Mouse (Mus musculus): Measurements from ENCODE around the gene Dgcr6. TPM values are rescaled to one million over a fixed set of nuclear protein-coding genes. Genes with fewer than 3 reads are reported as not detected.
A peak's percentile ranks its signal among the peaks of the same experiment; 100 is the strongest.

Dgcr6 gene
- polyA plus RNA-seq, 1 experiment from 2014 or later, result 115 TPM

DNA sequence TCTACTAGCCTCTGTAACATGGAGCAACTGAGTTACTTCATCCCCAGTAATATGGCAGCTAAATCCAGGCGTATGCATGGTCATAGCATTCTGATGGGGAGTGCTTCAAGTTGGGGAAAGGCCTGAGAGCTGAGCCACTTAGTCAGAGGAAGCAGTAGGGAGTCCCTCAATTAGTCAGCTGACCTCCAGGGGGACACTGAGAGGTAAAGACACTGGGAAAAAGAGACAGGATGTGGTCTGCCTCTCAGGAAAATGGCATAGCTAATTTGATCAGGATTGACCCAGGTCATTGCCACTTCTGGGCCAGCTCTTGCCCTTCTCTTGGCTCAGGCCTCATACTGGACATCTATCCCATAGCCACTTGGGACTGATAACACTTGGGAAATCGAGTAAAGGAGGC is 25.3 kb upstream of the Dgcr6 start:
- DNase-seq (ENCODE audit: low spot score), result no peak
- TF ChIP-seq CTCF (IDR thresholded peaks at IDR 0.05; ENCODE audit: low read depth), result no peak
- Histone ChIP-seq H3K9ac (ENCODE audit: low read depth, low read length) (no peak overlapping the region), H3K4me1 (replicated peaks; ENCODE audit: insufficient read depth, low read length) (no peaks in the 10 kb centered on the region), H3K4me2 (ENCODE audit: low read length) (no peak overlapping the region), H3K9me3 (replicated peaks; ENCODE audit: low read length) (no peaks in the 10 kb centered on the region), H3K27me3 (ENCODE audit: insufficient read depth, low read length) (no peaks in the 10 kb centered on the region), H3K4me3 (replicated peaks; ENCODE audit: low read depth, low read length) (no peak overlapping the region), H3K36me3 (ENCODE audit: insufficient read depth, low read length) (no peaks in the 10 kb centered on the region), H3K27ac (no peak overlapping the region)
- WGBS, result 61% methylated on average over 2 of the region's 2 CpGs
- no peak for ATAC-seq (replicated peaks; ENCODE audit: low FRiP score, low read depth)

DNA sequence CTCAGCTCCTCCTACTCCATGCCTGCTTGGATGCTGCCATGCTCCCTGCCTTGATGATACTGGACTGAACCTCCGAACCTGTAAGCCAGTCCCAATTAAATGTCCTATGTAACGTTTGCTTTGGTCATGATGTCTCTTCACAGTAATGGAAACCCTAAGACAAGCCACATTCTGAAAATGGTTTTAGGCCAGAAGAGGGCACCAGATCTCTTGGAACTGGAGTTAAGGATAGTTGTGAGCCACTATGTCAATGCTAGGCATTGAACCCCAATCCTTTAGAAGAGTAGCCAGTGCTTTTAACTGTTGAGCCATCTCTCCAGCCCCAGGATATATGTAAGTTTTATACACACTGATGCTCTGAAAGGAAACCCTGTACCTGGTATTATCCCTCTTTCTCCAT is 20.9 kb upstream of the Dgcr6 start:
- Histone ChIP-seq H3K27ac (no peak overlapping the region), H3K9ac (ENCODE audit: low read depth, low read length) (no peak overlapping the region), H3K4me3 (replicated peaks; ENCODE audit: low read depth, low read length) (no peak overlapping the region), H3K9me3 (replicated peaks; ENCODE audit: low read length) (no peaks in the 10 kb centered on the region), H3K36me3 (ENCODE audit: insufficient read depth, low read length) (no peaks in the 10 kb centered on the region), H3K4me1 (replicated peaks; ENCODE audit: insufficient read depth, low read length) (no peaks in the 10 kb centered on the region), H3K27me3 (ENCODE audit: insufficient read depth, low read length) (no peaks in the 10 kb centered on the region), H3K4me2 (ENCODE audit: low read length) (no peak overlapping the region)
- WGBS, result 52% methylated on average over 2 of the region's 2 CpGs
- DNase-seq (ENCODE audit: low spot score), result peak; percentile 40
- ATAC-seq (replicated peaks; ENCODE audit: low FRiP score, low read depth), result no peak
- TF ChIP-seq CTCF (IDR thresholded peaks at IDR 0.05; ENCODE audit: low read depth), result peak; percentile 76

DNA sequence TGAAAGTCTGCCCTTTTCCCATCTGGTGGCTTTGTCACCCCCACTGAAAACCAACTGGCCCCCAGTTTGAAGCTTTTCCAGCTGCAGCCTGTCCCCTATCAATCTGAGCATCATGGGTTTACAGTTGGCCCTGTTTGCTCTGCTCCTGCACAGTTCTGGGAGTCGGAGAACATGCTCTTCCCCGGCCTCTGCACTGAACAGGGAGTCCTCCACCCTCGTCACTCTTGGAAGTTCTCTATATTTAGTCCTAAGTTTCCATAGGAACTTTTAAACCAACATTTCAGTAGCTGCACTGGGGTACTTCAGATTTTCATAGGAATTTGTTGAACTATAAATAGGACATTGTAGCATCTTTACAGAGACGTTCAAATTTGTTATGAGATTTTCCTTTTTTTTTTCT is 19.4 kb upstream of the Dgcr6 start:
- Histone ChIP-seq H3K4me3 (replicated peaks; ENCODE audit: low read depth, low read length) (no peak overlapping the region), H3K4me1 (replicated peaks; ENCODE audit: insufficient read depth, low read length) (no peaks in the 10 kb centered on the region), H3K27ac (no peak overlapping the region), H3K9ac (ENCODE audit: low read depth, low read length) (no peak overlapping the region), H3K4me2 (ENCODE audit: low read length) (no peak overlapping the region), H3K9me3 (replicated peaks; ENCODE audit: low read length) (no peaks in the 10 kb centered on the region), H3K27me3 (ENCODE audit: insufficient read depth, low read length) (no peaks in the 10 kb centered on the region), H3K36me3 (ENCODE audit: insufficient read depth, low read length) (no peaks in the 10 kb centered on the region)
- DNase-seq (ENCODE audit: low spot score) (no peak), ATAC-seq (replicated peaks; ENCODE audit: low FRiP score, low read depth) (no peak)
- 68% methylated on average over 4 of the region's 4 CpGs for WGBS
- no peak for TF ChIP-seq CTCF (IDR thresholded peaks at IDR 0.05; ENCODE audit: low read depth)

DNA sequence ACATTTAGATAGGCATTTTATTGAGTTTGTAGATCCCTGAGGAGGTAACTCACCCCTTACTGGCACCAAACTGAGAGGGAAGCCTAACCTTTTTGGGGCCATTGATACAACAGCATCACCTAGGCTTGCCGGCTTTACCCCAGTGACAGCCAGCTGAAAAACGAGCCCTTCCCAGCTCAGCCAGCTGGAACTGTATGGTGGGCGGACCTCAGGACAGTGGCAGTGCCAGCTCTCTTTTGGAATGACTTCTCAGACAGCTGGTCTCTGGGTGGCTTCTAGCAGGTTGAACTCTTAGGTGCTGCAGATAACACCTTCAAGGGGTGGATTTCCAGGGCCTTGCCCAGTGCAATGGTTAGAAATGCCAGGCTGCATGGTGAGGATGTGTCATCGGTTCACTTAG is 18.4 kb upstream of the Dgcr6 start:
- Histone ChIP-seq H3K36me3 (ENCODE audit: insufficient read depth, low read length) (no peaks in the 10 kb centered on the region), H3K4me3 (replicated peaks; ENCODE audit: low read depth, low read length) (no peak overlapping the region), H3K27ac (no peak overlapping the region), H3K9ac (ENCODE audit: low read depth, low read length) (no peak overlapping the region), H3K4me1 (replicated peaks; ENCODE audit: insufficient read depth, low read length) (no peaks in the 10 kb centered on the region), H3K27me3 (ENCODE audit: insufficient read depth, low read length) (no peaks in the 10 kb centered on the region), H3K9me3 (replicated peaks; ENCODE audit: low read length) (no peaks in the 10 kb centered on the region), H3K4me2 (ENCODE audit: low read length) (no peak overlapping the region)
- WGBS, result 49% methylated on average over 4 of the region's 4 CpGs
- no peak for ATAC-seq (replicated peaks; ENCODE audit: low FRiP score, low read depth)
- no peak for TF ChIP-seq CTCF (IDR thresholded peaks at IDR 0.05; ENCODE audit: low read depth)
- no peak for DNase-seq (ENCODE audit: low spot score)

DNA sequence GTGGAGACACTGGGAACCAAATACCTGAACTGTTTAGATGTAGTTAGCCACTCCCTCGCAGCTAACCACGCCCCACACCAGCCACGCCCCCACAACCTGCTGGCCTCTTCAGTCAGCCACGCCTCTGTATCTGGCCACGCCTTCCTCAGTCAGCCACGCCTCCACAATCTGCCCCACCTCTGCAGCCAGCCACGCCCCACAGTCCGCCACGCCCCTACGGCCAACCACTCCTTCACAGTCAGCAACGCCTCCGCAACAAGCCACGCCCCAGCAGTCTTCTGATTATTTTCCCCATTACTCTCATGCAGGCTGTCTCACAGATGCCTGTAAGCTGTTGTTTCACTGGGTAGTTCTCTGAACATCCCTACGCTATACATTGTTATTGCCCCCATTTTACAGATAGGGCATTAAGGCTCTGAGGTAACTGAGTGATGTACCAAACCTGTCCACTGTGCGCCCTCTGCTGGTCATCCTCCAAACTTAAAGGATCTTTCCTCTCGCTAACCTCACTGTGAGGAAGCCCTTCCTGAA is 16.2 kb upstream of the Dgcr6 start:
- peak; percentile 74 for TF ChIP-seq CTCF (IDR thresholded peaks at IDR 0.05; ENCODE audit: low read depth)
- no peaks in the 10 kb centered on the region for H3K36me3 ChIP-seq (ENCODE audit: insufficient read depth, low read length)
- ATAC-seq (replicated peaks; ENCODE audit: low FRiP score, low read depth) (peak; percentile 79), DNase-seq (ENCODE audit: low spot score) (peak; percentile 67)
- H3K9ac ChIP-seq (ENCODE audit: low read depth, low read length), result no peak overlapping the region
- no peak overlapping the region for H3K4me2 ChIP-seq (ENCODE audit: low read length)
- WGBS, result 16% methylated on average over 16 of the region's 16 CpGs
- H3K27me3 ChIP-seq (ENCODE audit: insufficient read depth, low read length), result no peaks in the 10 kb centered on the region
- H3K9me3 ChIP-seq (replicated peaks; ENCODE audit: low read length), result no peaks in the 10 kb centered on the region
- H3K4me1 ChIP-seq (replicated peaks; ENCODE audit: insufficient read depth, low read length), result no peaks in the 10 kb centered on the region
- no peak overlapping the region for H3K27ac ChIP-seq
- no peak overlapping the region for H3K4me3 ChIP-seq (replicated peaks; ENCODE audit: low read depth, low read length)

DNA sequence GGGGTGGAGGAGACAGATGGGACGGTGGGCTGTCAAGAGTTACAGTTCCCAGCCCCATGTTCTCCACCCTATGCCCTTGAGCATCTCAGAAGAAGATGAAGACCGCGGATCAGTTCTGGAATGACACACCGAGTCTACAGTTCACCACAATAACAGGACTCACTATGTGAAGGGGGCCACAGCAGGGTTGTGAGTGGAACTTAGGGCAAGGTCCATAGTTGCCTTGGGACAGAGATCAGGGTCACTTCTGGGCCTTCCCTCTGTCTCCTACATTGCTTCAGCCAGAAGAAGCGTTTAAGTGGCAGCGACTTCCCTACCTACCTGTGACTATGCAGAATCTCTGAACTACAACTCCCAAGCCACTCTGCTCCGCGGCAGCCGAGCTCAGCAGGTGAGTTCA is 15.6 kb upstream of the Dgcr6 start:
- H3K4me1 ChIP-seq (replicated peaks; ENCODE audit: insufficient read depth, low read length), result no peaks in the 10 kb centered on the region
- no peaks in the 10 kb centered on the region for H3K36me3 ChIP-seq (ENCODE audit: insufficient read depth, low read length)
- ATAC-seq (replicated peaks; ENCODE audit: low FRiP score, low read depth) (peak; percentile 31; the same call in 1 of the 2 replicates), DNase-seq (ENCODE audit: low spot score) (no peak)
- TF ChIP-seq CTCF (IDR thresholded peaks at IDR 0.05; ENCODE audit: low read depth), result no peak
- no peak overlapping the region for H3K27ac ChIP-seq
- H3K9ac ChIP-seq (ENCODE audit: low read depth, low read length), result no peak overlapping the region
- H3K4me2 ChIP-seq (ENCODE audit: low read length), result no peak overlapping the region
- no peak overlapping the region for H3K4me3 ChIP-seq (replicated peaks; ENCODE audit: low read depth, low read length)
- 53% methylated on average over 9 of the region's 9 CpGs for WGBS
- H3K27me3 ChIP-seq (ENCODE audit: insufficient read depth, low read length), result no peaks in the 10 kb centered on the region
- no peaks in the 10 kb centered on the region for H3K9me3 ChIP-seq (replicated peaks; ENCODE audit: low read length)

DNA sequence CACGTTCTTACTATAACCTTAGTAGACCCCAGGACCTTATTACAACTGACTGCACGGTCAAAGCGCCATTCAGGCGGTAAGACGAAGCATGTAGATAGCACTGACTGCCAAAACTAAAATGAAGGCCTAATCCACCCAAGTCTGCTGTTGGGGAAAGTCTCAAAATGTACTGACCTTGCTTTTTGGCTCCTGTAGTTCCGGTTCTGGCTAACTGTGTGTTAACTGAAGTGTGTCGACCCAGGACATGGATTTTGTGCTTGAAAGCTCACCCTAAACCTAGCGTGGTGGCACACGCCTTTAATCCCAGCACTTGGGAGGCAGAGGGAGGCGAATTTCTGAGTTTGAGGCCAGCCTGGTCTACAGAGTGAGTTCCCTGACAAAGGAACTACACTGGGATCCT is 7.7 kb upstream of the Dgcr6 start:
- DNase-seq (ENCODE audit: low spot score), result no peak
- TF ChIP-seq CTCF (IDR thresholded peaks at IDR 0.05; ENCODE audit: low read depth), result no peak
- Histone ChIP-seq H3K36me3 (ENCODE audit: insufficient read depth, low read length) (no peaks in the 10 kb centered on the region), H3K4me3 (replicated peaks; ENCODE audit: low read depth, low read length) (no peak overlapping the region), H3K27ac (no peak overlapping the region), H3K4me2 (ENCODE audit: low read length) (no peak overlapping the region), H3K4me1 (replicated peaks; ENCODE audit: insufficient read depth, low read length) (no peaks in the 10 kb centered on the region), H3K27me3 (ENCODE audit: insufficient read depth, low read length) (no peaks in the 10 kb centered on the region), H3K9me3 (replicated peaks; ENCODE audit: low read length) (no peaks in the 10 kb centered on the region), H3K9ac (ENCODE audit: low read depth, low read length) (no peak overlapping the region)
- no peak for ATAC-seq (replicated peaks; ENCODE audit: low FRiP score, low read depth)
- 64% methylated on average over 10 of the region's 10 CpGs for WGBS

Data from kidney, postnatal 0 days (tissue).